Mouse (Mus musculus) heart, postnatal 36 days (tissue): ENCODE measurements around the gene Olfr777. TPM values are rescaled to one million over a fixed set of nuclear protein-coding genes. Genes with fewer than 3 reads are reported as not detected.
"Not testable (repeated sequence)": the region's sequence is repeated elsewhere in the genome, so short reads cannot be mapped to it uniquely, and the experiment has no call there.

Experiments
- DNase-seq, 2 experiments: peaks; one replicate each; pipeline ENCODE4 v3.0.0; 2021 to 2022
- intact Hi-C: fragments of 180-260 bp; cut with DNase I; formaldehyde crosslinking; loops from one replicate; pipeline ENCODE4 v1.15.1; 2025
- total RNA-seq, 2 experiments: library from RNA; stranded (reverse); gene quantifications; 2 replicates each; pipeline ENCODE4 v1.2.3; 2021

Gene Olfr777
- not detected for total RNA-seq

- intact Hi-C loops, result no loop called here
- DNase-seq, result no peak
Measured at GRCm38 (mm10) chr10:129271081-129271535, at the start of gene Olfr777. Gene Olfr777 (minus strand): TSS chr10:129271485.

GRCm38 (mm10) chr10:129317817-129318216 lies 46.5 kb upstream of the Olfr777 start, which contains the start of gene Olfr780:
Gene Olfr780 (plus strand): TSS chr10:129318117.
- DNase-seq, result no peak
- intact Hi-C loops, result no loop called here

- DNase-seq, intact Hi-C loops: not testable (repeated sequence)
Measured at GRCm38 (mm10) chr10:129313521-129313920, 42.2 kb upstream of the Olfr777 start.

GRCm38 (mm10) chr10:129312973-129313372 lies 41.7 kb upstream of the Olfr777 start:
- DNase-seq, intact Hi-C loops: not testable (repeated sequence)

- no peak for DNase-seq
- intact Hi-C loops, result no loop called here
Measured at GRCm38 (mm10) chr10:129258827-129259226, 12.5 kb downstream of the Olfr777 start, which contains the start of gene Olfr776. Gene Olfr776 (plus strand): TSS chr10:129259127.

GRCm38 (mm10) chr10:129248112-129248511 lies 23.2 kb downstream of the Olfr777 start, which contains the start of gene Olfr775:
Gene Olfr775 (plus strand): TSS chr10:129248412.
- intact Hi-C loops, result no loop called here
- no peak for DNase-seq

- intact Hi-C loops, result no loop called here
- DNase-seq, result no peak
Measured at GRCm38 (mm10) chr10:129235904-129236303, 35.4 kb downstream of the Olfr777 start, which contains the start of gene Olfr774. Gene Olfr774 (plus strand): TSS chr10:129236204.

GRCm38 (mm10) chr10:129230737-129231136 lies 40.5 kb downstream of the Olfr777 start:
- intact Hi-C loops, result no loop called here

More at GRCm38 (mm10) chr10:129230737-129231136, 40.5 kb downstream of the Olfr777 start:
- no peak for DNase-seq

Other genes with a start within 250 kb of the Olfr777 start
- gene Olfr764-ps1, start 231.6 kb downstream of the Olfr777 start, total RNA-seq, result not detected
- not detected for gene Olfr765, start 221.5 kb downstream of the Olfr777 start, total RNA-seq
- not detected for gene Olfr766-ps1, start 202.5 kb downstream of the Olfr777 start, total RNA-seq
- gene Olfr767, start 188.6 kb downstream of the Olfr777 start, total RNA-seq, result not detected
- gene Olfr768, start 172.1 kb downstream of the Olfr777 start, total RNA-seq, result not detected
- not detected for gene Olfr769, start 153.6 kb downstream of the Olfr777 start, total RNA-seq
- not detected for gene Olfr770, start 132.5 kb downstream of the Olfr777 start, total RNA-seq
- gene Olfr771, start 106.7 kb downstream of the Olfr777 start, total RNA-seq, result not detected
- gene Olfr772, start 93.6 kb downstream of the Olfr777 start, total RNA-seq, result not detected
- not detected for gene Olfr773, start 84.1 kb downstream of the Olfr777 start, total RNA-seq
- gene Olfr774, start 35.3 kb downstream of the Olfr777 start, total RNA-seq, result not detected
- not detected for gene Olfr775, start 23.1 kb downstream of the Olfr777 start, total RNA-seq
- not detected for gene Olfr776, start 12.4 kb downstream of the Olfr777 start, total RNA-seq
- not detected for gene Olfr780, start 46.6 kb upstream of the Olfr777 start, total RNA-seq
- gene Olfr781, start 57.4 kb upstream of the Olfr777 start, total RNA-seq, result not detected
- gene Olfr782, start 77.4 kb upstream of the Olfr777 start, total RNA-seq, result not detected
- not detected for gene Olfr784, start 112.6 kb upstream of the Olfr777 start, total RNA-seq
- gene Olfr785, start 133.9 kb upstream of the Olfr777 start, total RNA-seq, result not detected
- not detected for gene Olfr786, start 155.8 kb upstream of the Olfr777 start, total RNA-seq
- not detected for gene Olfr787, start 190.4 kb upstream of the Olfr777 start, total RNA-seq
- not detected for gene Olfr788, start 199.5 kb upstream of the Olfr777 start, total RNA-seq
- not detected for gene Olfr789, start 213.3 kb upstream of the Olfr777 start, total RNA-seq
- gene Olfr790, start 227.0 kb upstream of the Olfr777 start, total RNA-seq, result not detected